Comparison of ENCODE assay signal across 18 mouse cellular contexts in genomic region chr3:101794026-101794425, GRCm38 (mm10). TPM values are rescaled to one million over a fixed set of nuclear protein-coding genes. Genes with fewer than 3 reads are reported as not detected.
"Had no signal": no experiment of that assay in that cellular context is flagged by ENCODE, and none has a peak within 500 bp of the region (broad histone marks: within the 10 kb centered on the region; RNA-seq: fewer than 3 reads in every experiment).

No protein-coding gene starts in this region.

- H3K9ac ChIP-seq: kidney, embryonic 15.5 days; limb, embryonic 15.5 days; liver, embryonic 12.5 days; lung, embryonic 14.5 days; midbrain, embryonic 12.5 days; neural tube, embryonic 15.5 days had no signal

- H3K9me3 ChIP-seq: kidney, embryonic 15.5 days; limb, embryonic 15.5 days; liver, embryonic 12.5 days; midbrain, embryonic 12.5 days; neural tube, embryonic 15.5 days had no signal

- H3K4me1 ChIP-seq: liver, embryonic 12.5 days had no signal

- H3K4me3 ChIP-seq: kidney, embryonic 15.5 days; limb, embryonic 15.5 days; liver, embryonic 12.5 days; midbrain, embryonic 12.5 days; myocyte; neural tube, embryonic 15.5 days had no signal

- H3K27me3 ChIP-seq: kidney, embryonic 15.5 days; limb, embryonic 15.5 days; liver, embryonic 12.5 days; neural tube, embryonic 15.5 days had no signal

- ATAC-seq: intestine, embryonic 16.5 days; liver, embryonic 12.5 days had no signal

- DNase-seq: kidney, adult 2 months; kidney, postnatal 14 days; lung, embryonic 14.5 days; lung, postnatal 10 days; lung, postnatal 4 days; right cerebral cortex, postnatal 4 days; spleen, adult 18-20 months; thymus, adult 2 months; thymus, postnatal 25 days had no signal

- H3K4me2 ChIP-seq: kidney, embryonic 15.5 days; limb, embryonic 15.5 days; liver, embryonic 12.5 days; lung, embryonic 14.5 days; midbrain, embryonic 12.5 days; neural tube, embryonic 15.5 days had no signal

- H3K36me3 ChIP-seq: kidney, embryonic 15.5 days; limb, embryonic 15.5 days; liver, embryonic 12.5 days; midbrain, embryonic 12.5 days; neural tube, embryonic 15.5 days had no signal

- H3K27ac ChIP-seq: kidney, embryonic 15.5 days; limb, embryonic 15.5 days; liver, embryonic 12.5 days; midbrain, embryonic 12.5 days; neural tube, embryonic 15.5 days had no signal

RNA-seq across cellular contexts. Expression of gene Mab21l3, which starts 54.7 kb away (rescaled TPM):
- total RNA-seq: layer of hippocampus, adult 8-10 months; megakaryocyte, adult 5-6 weeks had no signal
